Mouse (Mus musculus): ENCODE results near the gene Pde1c. TPM values are rescaled to one million over a fixed set of nuclear protein-coding genes. Genes with fewer than 3 reads are reported as not detected.

The Pde1c gene
- polyA plus RNA-seq, 1 experiment from 2014 or later = 3.2 TPM

DNA sequence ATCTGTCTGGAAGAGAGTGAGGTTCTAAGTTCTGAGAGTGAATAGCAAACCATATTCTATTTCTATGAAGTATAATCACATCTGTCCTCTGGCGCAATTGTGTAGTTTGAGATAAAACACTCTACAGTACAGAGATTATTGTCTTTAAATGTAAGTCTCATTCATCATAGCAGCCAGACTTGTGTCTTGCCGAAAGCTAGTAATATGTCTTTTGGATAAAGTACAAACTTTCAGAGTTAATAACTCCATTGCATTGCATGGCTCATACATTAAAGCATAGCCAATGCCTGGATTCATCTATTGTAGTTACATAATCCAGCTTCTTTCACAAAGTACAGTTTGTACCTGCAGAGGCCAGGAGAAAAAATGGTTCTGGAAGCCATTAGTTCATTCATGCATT lies 262.8 kb downstream of the Pde1c start:
- Histone ChIP-seq H3K4me1 (no peaks in the 10 kb centered on the region), H3K27me3 (no peaks in the 10 kb centered on the region), H3K9ac (no peak overlapping the region), H3K4me2 (replicated peaks) (no peak overlapping the region), H3K27ac (no peak overlapping the region), H3K36me3 (no peaks in the 10 kb centered on the region), H3K4me3 (no peak overlapping the region), H3K9me3 (no peaks in the 10 kb centered on the region)
- WGBS = 90% methylated on average over 2 of the region's 2 CpGs
- ATAC-seq (ENCODE audit: low FRiP score, low read depth) = no peak

DNA sequence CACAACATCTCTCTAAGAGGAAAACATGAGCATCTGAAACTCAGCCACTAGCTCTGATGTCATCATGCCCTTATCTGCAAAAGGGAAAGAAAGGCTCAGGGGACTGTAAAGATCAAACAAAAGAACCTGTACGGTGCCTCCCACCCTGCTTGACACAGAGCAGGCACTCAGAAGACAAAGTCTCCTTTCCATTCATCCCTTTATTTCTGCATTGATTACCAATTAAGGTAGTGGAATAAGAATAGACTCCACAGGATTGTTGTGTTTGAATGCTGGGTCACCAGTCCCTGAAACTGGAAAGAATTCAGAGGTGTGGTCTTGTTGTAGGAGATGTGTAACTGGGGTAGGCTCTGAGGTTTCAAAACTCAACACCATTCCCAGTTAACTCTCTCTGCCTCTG lies 276.7 kb downstream of the Pde1c start:
- Histone ChIP-seq H3K4me3 (no peak overlapping the region), H3K4me2 (replicated peaks) (no peak overlapping the region), H3K9ac (no peak overlapping the region), H3K27me3 (no peaks in the 10 kb centered on the region), H3K9me3 (no peaks in the 10 kb centered on the region), H3K36me3 (no peaks in the 10 kb centered on the region), H3K4me1 (no peaks in the 10 kb centered on the region), H3K27ac (no peak overlapping the region)
- 85% methylated on average over 1 of the region's 1 CpGs for WGBS
- ATAC-seq (ENCODE audit: low FRiP score, low read depth) = no peak

DNA sequence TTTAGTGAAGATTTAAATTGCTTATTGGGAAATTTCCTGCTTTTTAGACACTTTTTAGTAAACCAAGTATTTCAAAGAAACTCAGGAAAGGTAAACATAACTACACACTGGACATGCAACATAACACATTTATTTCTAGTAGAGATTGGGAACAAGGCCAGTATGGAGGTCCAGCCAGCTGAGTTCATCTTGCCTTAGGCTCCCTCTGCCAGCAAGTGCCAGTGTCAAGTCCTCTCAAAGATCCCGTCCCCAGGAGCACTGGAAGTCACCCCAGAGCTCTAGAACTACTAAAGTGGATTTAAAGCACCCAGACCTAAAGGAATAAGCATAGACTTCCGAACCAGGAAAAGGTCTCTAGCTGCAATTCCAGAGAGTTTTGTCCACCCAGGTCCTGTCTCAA lies 279.6 kb downstream of the Pde1c start:
- ATAC-seq (ENCODE audit: low FRiP score, low read depth) = no peak
- WGBS = 70% methylated on average over 2 of the region's 2 CpGs
- H3K4me1 ChIP-seq = no peaks in the 10 kb centered on the region

DNA sequence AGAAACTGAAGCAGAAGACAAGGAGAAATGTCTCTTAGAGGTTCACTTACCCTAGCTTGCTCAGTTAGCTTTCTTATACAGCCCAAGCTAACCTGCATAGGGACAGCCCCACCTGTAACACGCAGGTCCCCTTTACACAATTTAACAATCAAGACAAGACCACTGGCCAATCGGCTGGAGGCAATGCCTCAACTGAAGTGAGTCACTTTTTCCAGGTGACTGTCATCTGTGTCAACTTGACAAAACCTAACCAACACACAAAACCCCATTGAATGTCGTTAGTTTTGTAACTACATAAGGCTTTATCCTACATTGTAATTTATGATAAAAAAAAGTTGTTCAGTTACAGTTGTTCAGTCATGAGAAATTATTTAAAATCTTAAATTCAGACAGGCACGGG lies 284.1 kb downstream of the Pde1c start:
- WGBS = 80% methylated on average over 4 of the region's 4 CpGs
- Histone ChIP-seq H3K4me2 (replicated peaks) (no peak overlapping the region), H3K27ac (no peak overlapping the region), H3K9me3 (no peaks in the 10 kb centered on the region), H3K9ac (no peak overlapping the region), H3K4me3 (no peak overlapping the region), H3K27me3 (no peaks in the 10 kb centered on the region), H3K36me3 (no peaks in the 10 kb centered on the region), H3K4me1 (no peaks in the 10 kb centered on the region)
- no peak for ATAC-seq (ENCODE audit: low FRiP score, low read depth)

More for the DNA sequence above, 279.6 kb downstream of the Pde1c start:
- H3K9me3 ChIP-seq = no peaks in the 10 kb centered on the region
- no peaks in the 10 kb centered on the region for H3K36me3 ChIP-seq
- no peak overlapping the region for H3K4me2 ChIP-seq (replicated peaks)
- no peak overlapping the region for H3K27ac ChIP-seq
- no peak overlapping the region for H3K9ac ChIP-seq
- no peaks in the 10 kb centered on the region for H3K27me3 ChIP-seq
- no peak overlapping the region for H3K4me3 ChIP-seq

DNA sequence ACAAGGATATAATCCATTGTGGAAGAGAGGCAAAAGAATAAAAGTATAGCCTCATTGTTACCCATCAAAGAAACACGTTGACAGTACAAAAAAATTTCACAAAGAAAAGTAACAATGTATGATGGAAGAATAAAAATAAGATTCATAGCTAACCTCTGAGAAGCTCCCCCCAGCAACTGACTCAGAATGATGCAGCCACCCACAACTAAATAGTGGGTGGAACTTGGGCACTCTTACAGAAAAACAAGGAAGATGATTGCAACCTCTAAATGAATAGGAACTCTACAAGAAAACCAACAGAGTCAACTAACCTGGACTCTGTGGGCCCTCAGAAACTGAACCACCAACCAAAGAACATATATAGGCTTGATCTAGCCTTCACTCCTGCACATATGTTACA lies 293.4 kb downstream of the Pde1c start:
- H3K9ac ChIP-seq = no peak overlapping the region
- H3K9me3 ChIP-seq = no peaks in the 10 kb centered on the region
- H3K4me1 ChIP-seq = no peaks in the 10 kb centered on the region
- no peak for ATAC-seq (ENCODE audit: low FRiP score, low read depth)
- 71% methylated on average over 1 of the region's 1 CpGs for WGBS
- no peaks in the 10 kb centered on the region for H3K36me3 ChIP-seq
- no peak overlapping the region for H3K27ac ChIP-seq
- H3K4me3 ChIP-seq = no peak overlapping the region
- no peaks in the 10 kb centered on the region for H3K27me3 ChIP-seq
- H3K4me2 ChIP-seq (replicated peaks) = no peak overlapping the region

DNA sequence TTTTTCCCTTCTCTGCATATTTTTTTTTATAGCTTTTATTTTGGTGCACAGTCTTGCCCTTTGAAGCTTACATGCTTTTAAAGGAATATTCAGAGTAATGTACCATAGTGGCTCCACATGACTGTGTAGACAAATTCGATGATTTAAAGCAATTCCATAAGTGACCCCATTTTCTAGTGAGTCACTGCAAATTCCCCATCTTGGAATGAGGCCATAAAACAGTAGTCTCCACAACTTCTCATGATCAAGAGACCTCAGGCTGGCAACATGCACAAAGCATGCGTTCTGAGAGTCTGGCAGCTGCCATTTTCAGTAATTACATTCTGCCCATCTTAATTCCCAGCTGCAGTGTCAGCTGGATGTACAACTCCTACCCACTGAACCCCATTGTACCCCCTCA lies 297.2 kb downstream of the Pde1c start:
- Histone ChIP-seq H3K4me2 (replicated peaks) (no peak overlapping the region), H3K9ac (no peak overlapping the region), H3K4me1 (no peaks in the 10 kb centered on the region), H3K9me3 (no peaks in the 10 kb centered on the region), H3K27ac (no peak overlapping the region), H3K36me3 (no peaks in the 10 kb centered on the region), H3K4me3 (no peak overlapping the region), H3K27me3 (no peaks in the 10 kb centered on the region)
- WGBS = 75% methylated on average over 2 of the region's 2 CpGs
- no peak for ATAC-seq (ENCODE audit: low FRiP score, low read depth)

DNA sequence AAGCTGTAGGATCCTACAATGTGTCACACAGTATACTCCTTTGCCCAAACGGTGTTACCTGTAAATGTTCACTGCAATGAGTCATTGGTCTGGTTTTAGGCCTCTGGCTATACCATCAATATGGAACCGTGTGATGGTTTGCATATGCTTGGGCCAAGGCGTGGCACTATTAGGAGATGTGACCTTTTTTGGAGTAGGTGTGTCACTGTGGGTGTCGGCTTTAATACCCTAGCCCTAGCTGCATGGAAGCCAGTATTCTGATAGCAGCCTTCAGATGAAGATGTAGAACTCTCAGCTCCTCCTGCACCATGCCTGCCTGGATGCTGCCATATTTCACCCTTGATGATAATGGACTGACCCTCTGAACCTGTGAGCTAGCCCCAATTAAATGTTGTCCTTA lies 304.4 kb downstream of the Pde1c start:
- no peak overlapping the region for H3K27ac ChIP-seq
- H3K4me1 ChIP-seq = no peaks in the 10 kb centered on the region
- no peaks in the 10 kb centered on the region for H3K36me3 ChIP-seq
- no peak for ATAC-seq (ENCODE audit: low FRiP score, low read depth)
- no peaks in the 10 kb centered on the region for H3K27me3 ChIP-seq
- no peak overlapping the region for H3K4me2 ChIP-seq (replicated peaks)
- no peak overlapping the region for H3K9ac ChIP-seq
- WGBS = 89% methylated on average over 4 of the region's 4 CpGs
- no peaks in the 10 kb centered on the region for H3K9me3 ChIP-seq
- no peak overlapping the region for H3K4me3 ChIP-seq

DNA sequence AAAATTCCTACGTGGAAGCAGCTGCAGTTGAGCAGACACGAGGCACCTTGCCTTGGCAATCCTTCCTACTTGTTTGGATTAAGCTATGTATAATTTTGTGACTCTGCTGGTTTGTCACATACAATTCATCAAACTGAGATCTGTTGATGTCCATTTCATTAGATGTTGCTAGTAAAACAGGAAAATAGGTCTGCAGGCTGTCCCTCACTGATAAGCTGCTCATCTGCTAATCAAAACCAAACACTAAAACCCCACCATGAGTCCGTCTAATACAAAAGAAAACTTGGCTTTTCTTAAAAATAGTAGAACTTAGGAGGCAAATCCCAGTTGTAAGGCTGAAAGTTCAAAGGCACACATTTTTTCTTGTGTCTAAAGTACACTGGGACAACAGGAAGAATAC lies 308.8 kb downstream of the Pde1c start:
- no peaks in the 10 kb centered on the region for H3K27me3 ChIP-seq
- H3K4me3 ChIP-seq = no peak overlapping the region
- H3K9me3 ChIP-seq = no peaks in the 10 kb centered on the region
- no peaks in the 10 kb centered on the region for H3K4me1 ChIP-seq
- H3K9ac ChIP-seq = no peak overlapping the region
- no peak overlapping the region for H3K4me2 ChIP-seq (replicated peaks)
- 77% methylated on average over 3 of the region's 3 CpGs for WGBS
- no peak overlapping the region for H3K27ac ChIP-seq
- no peak for ATAC-seq (ENCODE audit: low FRiP score, low read depth)
- no peaks in the 10 kb centered on the region for H3K36me3 ChIP-seq

DNA sequence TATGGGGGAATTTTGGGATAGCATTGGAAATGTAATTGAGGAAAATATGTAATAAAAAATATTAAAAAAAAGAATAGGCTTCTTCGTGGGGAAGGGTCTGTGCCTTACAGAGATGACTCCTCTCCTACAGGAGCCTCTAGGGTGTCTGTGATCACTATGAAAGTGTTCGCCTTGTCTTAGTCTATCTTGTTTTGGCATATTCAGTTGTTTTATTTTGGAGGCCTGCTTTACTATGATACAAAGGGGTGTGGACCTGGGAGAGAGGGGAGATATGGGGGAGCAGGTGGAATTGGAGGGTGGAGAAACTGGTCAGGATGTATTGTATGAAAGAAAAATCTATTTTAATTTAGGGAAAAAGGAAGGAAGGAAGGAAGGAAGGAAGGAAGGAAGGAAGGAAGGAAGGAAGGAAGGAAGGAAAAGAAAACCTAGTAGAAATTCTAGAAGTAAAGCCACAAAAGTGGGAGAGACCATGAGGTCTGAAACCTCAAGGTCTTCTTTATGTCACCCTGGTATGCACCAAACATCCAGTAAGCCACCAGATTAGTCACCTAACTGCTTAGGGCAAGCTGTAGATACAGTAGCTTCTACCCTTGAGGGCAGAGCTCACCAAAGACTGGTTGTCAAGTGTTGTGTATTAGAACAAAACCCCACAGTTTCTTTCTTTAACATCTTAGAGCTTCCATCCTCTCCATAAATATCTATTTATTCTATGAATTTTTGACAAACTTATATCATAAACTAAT lies 311.2 kb downstream of the Pde1c start:
- no peak for ATAC-seq (ENCODE audit: low FRiP score, low read depth)
- Histone ChIP-seq H3K9ac (no peak overlapping the region), H3K27me3 (no peaks in the 10 kb centered on the region), H3K4me2 (replicated peaks) (no peak overlapping the region), H3K36me3 (no peaks in the 10 kb centered on the region), H3K4me3 (no peak overlapping the region), H3K27ac (no peak overlapping the region), H3K9me3 (no peaks in the 10 kb centered on the region), H3K4me1 (no peaks in the 10 kb centered on the region)
- WGBS = 86% methylated on average over 2 of the region's 2 CpGs

DNA sequence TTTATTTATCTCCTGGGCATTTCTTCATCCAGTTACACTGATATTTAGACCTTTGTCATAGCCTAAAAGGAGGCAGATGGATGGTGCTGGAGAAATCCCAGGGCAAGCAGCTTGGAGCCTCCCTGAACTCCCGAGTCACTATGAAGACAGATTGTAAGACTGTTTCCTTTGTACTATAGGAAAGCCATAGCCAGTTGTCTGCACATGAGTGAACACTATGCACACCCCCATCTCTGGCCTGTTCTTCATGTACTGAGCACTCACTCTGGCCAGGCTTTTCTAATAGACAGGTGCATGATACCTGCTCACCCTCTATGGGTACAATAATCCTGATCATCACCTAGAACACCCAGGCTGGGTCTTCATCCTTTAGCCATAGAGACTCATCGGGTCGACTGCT lies 318.8 kb downstream of the Pde1c start:
- WGBS = 93% methylated on average over 3 of the region's 3 CpGs
- H3K4me2 ChIP-seq (replicated peaks) = no peak overlapping the region
- H3K9me3 ChIP-seq = no peaks in the 10 kb centered on the region
- ATAC-seq (ENCODE audit: low FRiP score, low read depth) = no peak
- H3K4me1 ChIP-seq = no peaks in the 10 kb centered on the region
- H3K27ac ChIP-seq = no peak overlapping the region
- no peaks in the 10 kb centered on the region for H3K36me3 ChIP-seq
- no peaks in the 10 kb centered on the region for H3K27me3 ChIP-seq
- no peak overlapping the region for H3K4me3 ChIP-seq
- no peak overlapping the region for H3K9ac ChIP-seq

DNA sequence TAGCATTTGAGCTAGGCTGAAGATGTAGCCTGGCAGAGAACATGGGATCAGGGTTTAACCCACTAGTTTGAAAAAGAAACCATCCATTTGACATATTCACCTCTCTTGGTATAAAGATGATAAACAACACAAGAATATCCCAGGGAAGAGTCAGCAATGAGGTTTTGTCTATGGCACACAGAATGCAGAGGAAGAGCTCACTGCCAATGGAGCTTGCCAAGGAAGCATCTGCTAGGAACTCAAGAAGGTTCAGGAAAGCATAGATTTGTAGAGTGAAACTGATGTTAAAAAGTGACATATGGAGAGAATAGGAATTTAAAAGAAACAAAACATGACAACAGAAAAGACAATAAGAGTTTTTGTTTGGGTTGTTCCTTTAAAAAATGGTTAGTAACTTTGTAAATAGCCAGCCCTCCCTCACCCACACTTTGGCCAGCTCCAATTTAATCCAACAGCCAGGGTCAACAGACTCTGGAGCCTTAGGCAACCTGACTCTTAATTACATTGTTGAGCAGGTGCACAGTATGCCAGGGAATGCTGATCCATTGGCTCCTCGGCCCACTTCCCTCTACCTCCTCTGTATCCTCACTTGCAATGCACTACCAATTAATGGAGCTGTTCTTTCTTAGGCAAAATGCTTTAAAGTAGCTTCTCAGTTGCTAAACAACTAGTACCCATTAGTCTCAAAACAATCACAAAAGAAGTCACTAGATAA lies 377.3 kb downstream of the Pde1c start:
- ATAC-seq (ENCODE audit: low FRiP score, low read depth) = no peak
- Histone ChIP-seq H3K4me3 (no peak overlapping the region), H3K4me2 (replicated peaks) (no peak overlapping the region), H3K27ac (no peak overlapping the region), H3K9ac (no peak overlapping the region), H3K4me1 (no peaks in the 10 kb centered on the region), H3K36me3 (no peaks in the 10 kb centered on the region), H3K9me3 (peaks cover 5% of the 10 kb centered on the region; the same call in 1 of the 2 replicates), H3K27me3 (no peaks in the 10 kb centered on the region)
- 79% methylated on average over 1 of the region's 1 CpGs for WGBS

DNA sequence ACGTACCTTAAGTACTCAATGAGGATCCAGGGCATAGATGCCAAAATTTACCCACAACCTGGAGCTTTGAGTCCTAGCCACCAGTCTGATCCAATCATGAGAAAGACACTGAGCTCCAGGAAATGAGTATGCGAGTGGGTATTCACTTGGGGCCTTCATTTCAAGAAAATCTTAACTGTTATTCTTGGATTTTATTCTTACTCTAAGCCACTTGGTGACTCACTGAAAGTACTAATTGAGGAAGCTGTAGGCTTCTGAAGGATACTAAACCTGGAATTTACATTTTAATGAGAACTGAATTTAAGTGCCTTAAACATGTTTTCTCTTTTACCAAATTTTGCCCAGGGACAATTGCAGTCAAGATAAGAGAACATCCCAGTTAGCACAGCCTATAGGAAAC lies 392.4 kb downstream of the Pde1c start:
- Histone ChIP-seq H3K27me3 (no peaks in the 10 kb centered on the region), H3K4me3 (no peak overlapping the region), H3K4me2 (replicated peaks) (no peak overlapping the region), H3K36me3 (no peaks in the 10 kb centered on the region), H3K27ac (no peak overlapping the region), H3K9ac (no peak overlapping the region), H3K4me1 (no peaks in the 10 kb centered on the region), H3K9me3 (no peaks in the 10 kb centered on the region)
- WGBS = 68% methylated on average over 2 of the region's 2 CpGs
- ATAC-seq (ENCODE audit: low FRiP score, low read depth) = no peak

DNA sequence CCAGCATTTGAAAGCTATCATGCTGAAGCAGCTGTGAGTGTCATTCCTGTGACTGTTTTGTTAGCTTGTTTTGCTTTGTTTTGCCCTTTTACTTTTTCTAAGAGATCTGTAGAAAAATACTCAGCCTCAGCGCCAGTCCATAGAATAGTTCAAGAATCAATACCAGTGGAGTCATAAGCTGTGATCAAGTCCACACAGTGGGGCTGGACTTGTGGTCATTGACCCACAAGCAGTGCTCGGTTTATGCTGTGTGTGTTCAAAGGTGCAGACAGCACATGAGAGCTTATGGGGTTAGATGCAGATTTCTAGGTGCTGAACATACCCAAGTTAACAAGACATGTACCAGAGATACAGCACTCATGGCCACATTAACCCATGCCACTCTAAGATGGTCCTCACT lies 396.7 kb downstream of the Pde1c start:
- no peak for ATAC-seq (ENCODE audit: low FRiP score, low read depth)
- Histone ChIP-seq H3K9ac (no peak overlapping the region), H3K4me1 (no peaks in the 10 kb centered on the region), H3K27ac (no peak overlapping the region), H3K9me3 (no peaks in the 10 kb centered on the region), H3K36me3 (no peaks in the 10 kb centered on the region), H3K27me3 (no peaks in the 10 kb centered on the region), H3K4me2 (replicated peaks) (no peak overlapping the region), H3K4me3 (no peak overlapping the region)
- WGBS = 79% methylated on average over 2 of the region's 2 CpGs
